ENCODE assay signal across 46 mouse cellular contexts in the genomic region with DNA sequence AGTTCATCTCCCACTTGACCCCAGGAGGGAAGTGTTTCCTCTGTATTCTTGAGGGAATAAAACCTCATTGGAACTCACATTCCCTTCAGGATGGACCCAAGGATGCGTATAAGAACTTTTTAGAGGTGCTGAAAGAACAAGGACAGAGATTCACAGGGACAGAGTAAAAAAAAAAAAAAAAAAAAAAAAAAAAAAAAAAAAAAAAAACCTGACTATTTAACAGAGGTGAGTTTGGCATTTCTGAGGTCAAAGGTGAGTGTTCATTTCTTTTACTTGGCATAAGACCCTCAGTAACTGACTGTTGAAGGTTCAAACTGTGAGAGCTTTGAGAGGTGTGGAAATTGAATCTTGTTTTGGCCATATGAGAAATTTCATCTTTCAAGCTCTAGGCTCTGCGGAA. TPM values are rescaled to one million over a fixed set of nuclear protein-coding genes. Genes with fewer than 3 reads are reported as not detected.
"Had no signal": no experiment of that assay in that cellular context is flagged by ENCODE, and none has a peak within 500 bp of the region (broad histone marks: within the 10 kb centered on the region; RNA-seq: fewer than 3 reads in every experiment).

No protein-coding gene starts in this region.

- H3K9me3 ChIP-seq: limb, embryonic 10.5 days; limb, embryonic 12.5 days; limb, embryonic 13.5 days; limb, embryonic 15.5 days; liver, embryonic 12.5 days; liver, embryonic 13.5 days; liver, embryonic 15.5 days; lung, embryonic 15.5 days; megakaryocyte, embryonic 14.5 days; midbrain, embryonic 10.5 days; midbrain, embryonic 12.5 days; midbrain, embryonic 13.5 days; midbrain, embryonic 15.5 days had no signal

- DNase-seq: left cerebral cortex, postnatal 4 days; liver; liver, embryonic 13.5 days; liver, postnatal 0 days; lung, adult 18-20 months; lung, adult 2 months; lung, embryonic 14.5 days; lung, postnatal 10 days; lung, postnatal 14 days; lung, postnatal 36 days; lung, postnatal 4 days had no signal

- H3K4me1 ChIP-seq: limb, embryonic 10.5 days; limb, embryonic 12.5 days; limb, embryonic 13.5 days; limb, embryonic 15.5 days; liver, embryonic 12.5 days; liver, embryonic 13.5 days; liver, embryonic 15.5 days; lung, embryonic 15.5 days; megakaryocyte, embryonic 14.5 days; midbrain, embryonic 10.5 days; midbrain, embryonic 12.5 days; midbrain, embryonic 15.5 days had no signal

- H3K4me2 ChIP-seq: limb, embryonic 12.5 days; limb, embryonic 13.5 days; limb, embryonic 15.5 days; liver, embryonic 11.5 days; liver, embryonic 12.5 days; liver, embryonic 13.5 days; liver, embryonic 15.5 days; lung, embryonic 14.5 days; lung, embryonic 15.5 days; midbrain, embryonic 11.5 days; midbrain, embryonic 12.5 days; midbrain, embryonic 13.5 days; midbrain, embryonic 15.5 days had no signal

- H3K27ac ChIP-seq: limb, embryonic 10.5 days; limb, embryonic 12.5 days; limb, embryonic 13.5 days; limb, embryonic 15.5 days; liver, embryonic 12.5 days; liver, embryonic 13.5 days; liver, embryonic 14.5 days; liver, embryonic 15.5 days; lung, embryonic 15.5 days; macrophage; midbrain, embryonic 10.5 days; midbrain, embryonic 12.5 days; midbrain, embryonic 13.5 days; midbrain, embryonic 15.5 days had no signal

- H3K4me3 ChIP-seq: limb, embryonic 10.5 days; limb, embryonic 12.5 days; limb, embryonic 13.5 days; limb, embryonic 15.5 days; liver, embryonic 12.5 days; liver, embryonic 13.5 days; liver, embryonic 15.5 days; lung, embryonic 15.5 days; megakaryocyte, embryonic 14.5 days; midbrain, embryonic 10.5 days; midbrain, embryonic 12.5 days; midbrain, embryonic 13.5 days; midbrain, embryonic 15.5 days; myocyte had no signal

- H3K36me3 ChIP-seq: limb, embryonic 10.5 days; limb, embryonic 12.5 days; limb, embryonic 13.5 days; limb, embryonic 15.5 days; liver, embryonic 12.5 days; liver, embryonic 13.5 days; liver, embryonic 15.5 days; lung, embryonic 15.5 days; midbrain, embryonic 10.5 days; midbrain, embryonic 12.5 days; midbrain, embryonic 13.5 days; midbrain, embryonic 15.5 days had no signal

- H3K27me3 ChIP-seq: limb, embryonic 12.5 days; limb, embryonic 13.5 days; limb, embryonic 15.5 days; liver, embryonic 12.5 days; liver, embryonic 13.5 days; liver, embryonic 15.5 days; lung, embryonic 15.5 days; megakaryocyte, embryonic 14.5 days; midbrain, embryonic 12.5 days; midbrain, embryonic 13.5 days; midbrain, embryonic 15.5 days had no signal

- H3K9ac ChIP-seq: limb, embryonic 12.5 days; limb, embryonic 13.5 days; limb, embryonic 15.5 days; liver, embryonic 12.5 days; liver, embryonic 13.5 days; liver, embryonic 14.5 days; liver, embryonic 15.5 days; liver, postnatal 0 days; lung, embryonic 14.5 days; lung, embryonic 15.5 days; midbrain, embryonic 12.5 days; midbrain, embryonic 13.5 days; midbrain, embryonic 15.5 days had no signal

RNA-seq across cellular contexts. Expression of a gene that starts 6.1 kb away (rescaled TPM):
- total RNA-seq: left cerebral cortex, postnatal 10 days; left cerebral cortex, postnatal 14 days; left cerebral cortex, postnatal 25 days; left cerebral cortex, postnatal 36 days; left cerebral cortex, postnatal 4 days; liver, adult 2 months; megakaryocyte progenitor cell, adult 5-6 weeks; megakaryocyte, adult 5-6 weeks; megakaryocyte-erythroid progenitor cell, adult 5-6 weeks; midbrain, postnatal 0 days; monocyte, adult 5-6 weeks had no signal
- polyA plus RNA-seq: limb, embryonic 10.5 days; limb, embryonic 11.5 days; limb, embryonic 12.5 days; limb, embryonic 13.5 days; limb, embryonic 14.5 days; limb, embryonic 15.5 days; liver, adult 2 months; lung, adult 2 months; lung, embryonic 14.5 days; lung, embryonic 15.5 days; lung, embryonic 16.5 days; lung, postnatal 0 days; macrophage; midbrain, embryonic 10.5 days; midbrain, embryonic 11.5 days; midbrain, embryonic 12.5 days; midbrain, embryonic 13.5 days; midbrain, embryonic 14.5 days; midbrain, embryonic 15.5 days; midbrain, embryonic 16.5 days; midbrain, postnatal 0 days; myocyte; neural tube, embryonic 11.5 days had no signal

RNA-seq across cellular contexts. Expression of a gene that starts 18.0 kb away (rescaled TPM):
- total RNA-seq: left cerebral cortex, postnatal 10 days; left cerebral cortex, postnatal 14 days; left cerebral cortex, postnatal 25 days; left cerebral cortex, postnatal 36 days; left cerebral cortex, postnatal 4 days; liver, adult 2 months; megakaryocyte progenitor cell, adult 5-6 weeks; megakaryocyte, adult 5-6 weeks; megakaryocyte-erythroid progenitor cell, adult 5-6 weeks; midbrain, postnatal 0 days; monocyte, adult 5-6 weeks had no signal
- polyA plus RNA-seq: limb, embryonic 10.5 days; limb, embryonic 11.5 days; limb, embryonic 12.5 days; limb, embryonic 13.5 days; limb, embryonic 14.5 days; limb, embryonic 15.5 days; liver, adult 2 months; liver, embryonic 11.5 days; liver, embryonic 12.5 days; liver, embryonic 13.5 days; liver, embryonic 14.5 days; liver, embryonic 15.5 days; liver, embryonic 16.5 days; liver, postnatal 0 days; lung, adult 2 months; lung, embryonic 14.5 days; lung, embryonic 15.5 days; lung, embryonic 16.5 days; lung, postnatal 0 days; macrophage; midbrain, embryonic 10.5 days; midbrain, embryonic 11.5 days; midbrain, embryonic 12.5 days; midbrain, embryonic 13.5 days; midbrain, embryonic 14.5 days; midbrain, embryonic 15.5 days; midbrain, embryonic 16.5 days; midbrain, postnatal 0 days; myocyte; neural tube, embryonic 11.5 days had no signal

RNA-seq across cellular contexts. Expression of a gene that starts 23.3 kb away (rescaled TPM):
- polyA plus RNA-seq: liver, adult 2 months had no signal

RNA-seq across cellular contexts. Expression of a gene that starts 28.3 kb away (rescaled TPM):
- total RNA-seq: left cerebral cortex, postnatal 10 days; left cerebral cortex, postnatal 14 days; left cerebral cortex, postnatal 25 days; left cerebral cortex, postnatal 36 days; left cerebral cortex, postnatal 4 days; liver, adult 2 months; megakaryocyte progenitor cell, adult 5-6 weeks; megakaryocyte, adult 5-6 weeks; megakaryocyte-erythroid progenitor cell, adult 5-6 weeks; midbrain, postnatal 0 days; monocyte, adult 5-6 weeks had no signal
- polyA plus RNA-seq: limb, embryonic 10.5 days; limb, embryonic 11.5 days; limb, embryonic 12.5 days; limb, embryonic 13.5 days; limb, embryonic 14.5 days; limb, embryonic 15.5 days; liver, adult 2 months; liver, embryonic 11.5 days; liver, embryonic 12.5 days; liver, embryonic 13.5 days; liver, embryonic 14.5 days; liver, embryonic 15.5 days; liver, embryonic 16.5 days; liver, postnatal 0 days; lung, adult 2 months; lung, embryonic 14.5 days; lung, embryonic 15.5 days; lung, embryonic 16.5 days; lung, postnatal 0 days; macrophage; midbrain, embryonic 10.5 days; midbrain, embryonic 11.5 days; midbrain, embryonic 12.5 days; midbrain, embryonic 13.5 days; midbrain, embryonic 14.5 days; midbrain, embryonic 15.5 days; midbrain, embryonic 16.5 days; midbrain, postnatal 0 days; myocyte; neural tube, embryonic 11.5 days had no signal

RNA-seq across cellular contexts. Expression of a gene that starts 52.6 kb away (rescaled TPM):
- total RNA-seq: left cerebral cortex, postnatal 10 days; left cerebral cortex, postnatal 14 days; left cerebral cortex, postnatal 25 days; left cerebral cortex, postnatal 36 days; left cerebral cortex, postnatal 4 days; liver, adult 2 months; megakaryocyte progenitor cell, adult 5-6 weeks; megakaryocyte, adult 5-6 weeks; megakaryocyte-erythroid progenitor cell, adult 5-6 weeks; midbrain, postnatal 0 days; monocyte, adult 5-6 weeks had no signal
- polyA plus RNA-seq: limb, embryonic 10.5 days; limb, embryonic 11.5 days; limb, embryonic 12.5 days; limb, embryonic 13.5 days; limb, embryonic 14.5 days; limb, embryonic 15.5 days; liver, adult 2 months; liver, embryonic 11.5 days; liver, embryonic 12.5 days; liver, embryonic 13.5 days; liver, embryonic 14.5 days; liver, embryonic 15.5 days; liver, embryonic 16.5 days; liver, postnatal 0 days; lung, adult 2 months; lung, embryonic 14.5 days; lung, embryonic 15.5 days; lung, embryonic 16.5 days; lung, postnatal 0 days; macrophage; midbrain, embryonic 10.5 days; midbrain, embryonic 11.5 days; midbrain, embryonic 12.5 days; midbrain, embryonic 13.5 days; midbrain, embryonic 14.5 days; midbrain, embryonic 15.5 days; midbrain, embryonic 16.5 days; midbrain, postnatal 0 days; myocyte; neural tube, embryonic 11.5 days had no signal
